Mouse (Mus musculus): ENCODE measurements around the gene Apbb1.

Gene Apbb1

GRCm38 (mm10) chr7:105569512-105570496, 11.6 kb downstream of the Apbb1 start:
- no peak for DNase-seq

- DNase-seq = peak; percentile 68
Measured at GRCm38 (mm10) chr7:105568988-105569471, 12.4 kb downstream of the Apbb1 start.

- DNase-seq = peak; percentile 58
Measured at GRCm38 (mm10) chr7:105568583-105568982, 12.9 kb downstream of the Apbb1 start.

GRCm38 (mm10) chr7:105565071-105565836, 16.2 kb downstream of the Apbb1 start:
- no peak for DNase-seq

- DNase-seq = no peak
Measured at GRCm38 (mm10) chr7:105563367-105563766, 18.1 kb downstream of the Apbb1 start.

GRCm38 (mm10) chr7:105562317-105562716, 19.1 kb downstream of the Apbb1 start:
- no peak for DNase-seq

GRCm38 (mm10) chr7:105559016-105559415, 22.4 kb downstream of the Apbb1 start:
- DNase-seq = no peak

- DNase-seq = no peak
Measured at GRCm38 (mm10) chr7:105557671-105558070, 23.8 kb downstream of the Apbb1 start.

- no peak for DNase-seq
Measured at GRCm38 (mm10) chr7:105556406-105556805, 25.0 kb downstream of the Apbb1 start.

- DNase-seq = no peak
Measured at GRCm38 (mm10) chr7:105555571-105555970, 25.9 kb downstream of the Apbb1 start.

GRCm38 (mm10) chr7:105554212-105554942, 27.1 kb downstream of the Apbb1 start, which contains the start of gene Smpd1:
Gene Smpd1, plus strand, starts transcription at chr7:105554360.
- DNase-seq = peak; percentile 78

- DNase-seq = no peak
Measured at GRCm38 (mm10) chr7:105553456-105554211, 27.8 kb downstream of the Apbb1 start.

GRCm38 (mm10) chr7:105549035-105549434, 32.4 kb downstream of the Apbb1 start:
- no peak for DNase-seq

- no peak for DNase-seq
Measured at GRCm38 (mm10) chr7:105547970-105548369, 33.5 kb downstream of the Apbb1 start.

GRCm38 (mm10) chr7:105545986-105546385, 35.5 kb downstream of the Apbb1 start:
- no peak for DNase-seq

- no peak for DNase-seq
Measured at GRCm38 (mm10) chr7:105534162-105534561, 47.3 kb downstream of the Apbb1 start.

GRCm38 (mm10) chr7:105528094-105528493, 53.4 kb downstream of the Apbb1 start:
- DNase-seq = no peak

GRCm38 (mm10) chr7:105527306-105527937, 54.0 kb downstream of the Apbb1 start:
- DNase-seq = peak; percentile 12

GRCm38 (mm10) chr7:105524222-105524621, 57.2 kb downstream of the Apbb1 start:
- no peak for DNase-seq

GRCm38 (mm10) chr7:105520201-105520600, 61.3 kb downstream of the Apbb1 start:
- no peak for DNase-seq

GRCm38 (mm10) chr7:105519771-105520170, 61.7 kb downstream of the Apbb1 start:
- no peak for DNase-seq

Data from right cerebral cortex, postnatal 4 days (tissue).